ENCODE assay signal across 26 mouse cellular contexts in the genomic region with DNA sequence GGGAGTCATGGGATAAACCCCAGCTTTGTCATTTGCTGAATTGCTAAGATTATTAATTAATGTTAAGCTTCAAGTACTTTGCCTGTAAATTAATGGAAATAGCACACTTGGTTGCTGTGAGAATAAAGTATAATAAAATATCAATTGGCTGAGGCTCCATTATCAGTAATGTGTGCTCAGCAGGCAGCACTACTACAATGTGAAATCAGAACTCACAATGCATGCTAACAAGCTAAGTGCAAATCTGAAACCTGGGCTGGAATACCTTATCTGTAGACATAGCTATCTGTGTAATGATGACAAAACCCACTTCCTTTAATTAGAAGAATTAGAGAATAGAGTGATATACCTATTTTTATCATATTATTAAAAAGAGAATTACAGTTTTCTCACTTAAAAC.
DNase-seq lines count a peak whose midpoint lies in the region; ATAC-seq and TF ChIP-seq lines count a peak whose summit lies in the region.
"Had no signal": no experiment of that assay in that cellular context is flagged by ENCODE, and none has a peak within 500 bp of the region (broad histone marks: within the 10 kb centered on the region; RNA-seq: fewer than 3 reads in every experiment).

No protein-coding gene starts in this region.

- TF ChIP-seq POLR2A in brain, embryonic 14.5 days (IDR thresholded peaks at IDR 0.05; ENCODE audit: borderline replicate concordance, extremely low read depth, insufficient read depth, insufficient read length, poor library complexity, severe bottlenecking), result no peak

- H3K27ac ChIP-seq in hindbrain, embryonic 13.5 days, result no peak overlapping the region
- H3K27ac ChIP-seq in hindbrain, embryonic 12.5 days, result no peak overlapping the region
- no peak overlapping the region for H3K27ac ChIP-seq in midbrain, embryonic 15.5 days
- H3K27ac ChIP-seq in midbrain, embryonic 11.5 days (ENCODE audit: low read depth, low read length), result no peak overlapping the region
- no peak overlapping the region for H3K27ac ChIP-seq in hindbrain, postnatal 0 days
- H3K27ac ChIP-seq: embryonic facial prominence, embryonic 12.5 days; embryonic facial prominence, embryonic 15.5 days; forebrain, embryonic 12.5 days; heart, embryonic 10.5 days; heart, embryonic 13.5 days had no signal

- no peak overlapping the region for H3K4me2 ChIP-seq in hindbrain, embryonic 13.5 days
- H3K4me2 ChIP-seq in hindbrain, embryonic 12.5 days (replicated peaks), result no peak overlapping the region
- H3K4me2 ChIP-seq in midbrain, embryonic 15.5 days, result no peak overlapping the region
- no peak overlapping the region for H3K4me2 ChIP-seq in midbrain, embryonic 11.5 days
- no peak overlapping the region for H3K4me2 ChIP-seq in hindbrain, postnatal 0 days (ENCODE audit: low read depth, low read length)
- H3K4me2 ChIP-seq: embryonic facial prominence, embryonic 12.5 days; embryonic facial prominence, embryonic 15.5 days; forebrain, embryonic 12.5 days; heart, embryonic 13.5 days had no signal

- H3K9ac ChIP-seq in hindbrain, embryonic 13.5 days, result no peak overlapping the region
- H3K9ac ChIP-seq in hindbrain, embryonic 12.5 days, result no peak overlapping the region
- H3K9ac ChIP-seq in midbrain, embryonic 15.5 days, result no peak overlapping the region
- no peak overlapping the region for H3K9ac ChIP-seq in midbrain, embryonic 11.5 days (ENCODE audit: low read length)
- H3K9ac ChIP-seq in hindbrain, postnatal 0 days (replicated peaks; ENCODE audit: low read length), result no peak overlapping the region
- H3K9ac ChIP-seq: embryonic facial prominence, embryonic 12.5 days; embryonic facial prominence, embryonic 15.5 days; forebrain, embryonic 12.5 days; heart, embryonic 13.5 days had no signal

- H3K4me1 ChIP-seq in hindbrain, embryonic 13.5 days (replicated peaks), result no peaks in the 10 kb centered on the region
- no peaks in the 10 kb centered on the region for H3K4me1 ChIP-seq in hindbrain, embryonic 12.5 days
- H3K4me1 ChIP-seq in midbrain, embryonic 15.5 days, result no peaks in the 10 kb centered on the region
- H3K4me1 ChIP-seq in midbrain, embryonic 11.5 days (ENCODE audit: control insufficient read depth, insufficient read depth, low read length), result no peaks in the 10 kb centered on the region
- no peaks in the 10 kb centered on the region for H3K4me1 ChIP-seq in hindbrain, postnatal 0 days (ENCODE audit: insufficient read depth, low read length)
- H3K4me1 ChIP-seq: embryonic facial prominence, embryonic 12.5 days; embryonic facial prominence, embryonic 15.5 days; forebrain, embryonic 12.5 days; heart, embryonic 10.5 days; heart, embryonic 13.5 days had no signal

- H3K9me3 ChIP-seq in hindbrain, embryonic 13.5 days, result no peaks in the 10 kb centered on the region
- no peaks in the 10 kb centered on the region for H3K9me3 ChIP-seq in hindbrain, embryonic 12.5 days (replicated peaks)
- H3K9me3 ChIP-seq in midbrain, embryonic 15.5 days, result no peaks in the 10 kb centered on the region
- no peaks in the 10 kb centered on the region for H3K9me3 ChIP-seq in midbrain, embryonic 11.5 days (ENCODE audit: control insufficient read depth, low read length)
- no peaks in the 10 kb centered on the region for H3K9me3 ChIP-seq in hindbrain, postnatal 0 days (ENCODE audit: low read length)
- H3K9me3 ChIP-seq: embryonic facial prominence, embryonic 12.5 days; embryonic facial prominence, embryonic 15.5 days; forebrain, embryonic 12.5 days; heart, embryonic 10.5 days; heart, embryonic 13.5 days had no signal

- DNase-seq in midbrain, embryonic 11.5 days (ENCODE audit: low spot score, missing footprints), result no peak
- peak; percentile 14 for DNase-seq in brain, embryonic 14.5 days (ENCODE audit: low read depth)
- peak; percentile 4 for DNase-seq in hindbrain, postnatal 0 days (ENCODE audit: low spot score)
- DNase-seq in kidney, adult 8-10 months, result no peak
- DNase-seq in adrenal gland, postnatal 14 days, result no peak
- DNase-seq: adrenal gland, adult 8-10 months; adrenal gland, postnatal 36 days; cerebellum, adult 11 months; cerebellum, adult 2 months; cerebellum, adult 9-11 months; cerebellum, postnatal 25 days; gastrocnemius, postnatal 25 days; heart, adult 18-20 months; heart, postnatal 14 days; heart, postnatal 4 days had no signal

- H3K27me3 ChIP-seq in hindbrain, embryonic 13.5 days, result no peaks in the 10 kb centered on the region
- H3K27me3 ChIP-seq in hindbrain, embryonic 12.5 days, result no peaks in the 10 kb centered on the region
- H3K27me3 ChIP-seq in midbrain, embryonic 15.5 days (replicated peaks), result no peaks in the 10 kb centered on the region
- no peaks in the 10 kb centered on the region for H3K27me3 ChIP-seq in midbrain, embryonic 11.5 days (ENCODE audit: control insufficient read depth, insufficient read depth, low read length)
- no peaks in the 10 kb centered on the region for H3K27me3 ChIP-seq in hindbrain, postnatal 0 days (ENCODE audit: insufficient read depth, low read length)
- H3K27me3 ChIP-seq: embryonic facial prominence, embryonic 12.5 days; embryonic facial prominence, embryonic 15.5 days; forebrain, embryonic 12.5 days; heart, embryonic 13.5 days had no signal

- TF ChIP-seq CTCF in brain, embryonic 14.5 days (IDR thresholded peaks at IDR 0.05; ENCODE audit: borderline replicate concordance, extremely low read depth, insufficient read depth, insufficient read length), result no peak
- no peak for TF ChIP-seq CTCF in hindbrain, postnatal 0 days (IDR thresholded peaks at IDR 0.05; ENCODE audit: low read depth)

- no peak overlapping the region for H3K4me3 ChIP-seq in hindbrain, embryonic 13.5 days
- H3K4me3 ChIP-seq in hindbrain, embryonic 12.5 days, result no peak overlapping the region
- H3K4me3 ChIP-seq in midbrain, embryonic 15.5 days, result no peak overlapping the region
- H3K4me3 ChIP-seq in midbrain, embryonic 11.5 days (ENCODE audit: low read depth, low read length), result no peak overlapping the region
- H3K4me3 ChIP-seq in hindbrain, postnatal 0 days (ENCODE audit: low read length), result no peak overlapping the region
- H3K4me3 ChIP-seq: embryonic facial prominence, embryonic 12.5 days; embryonic facial prominence, embryonic 15.5 days; forebrain, embryonic 12.5 days; heart, embryonic 10.5 days; heart, embryonic 13.5 days had no signal

- H3K36me3 ChIP-seq in hindbrain, embryonic 13.5 days, result no peaks in the 10 kb centered on the region
- no peaks in the 10 kb centered on the region for H3K36me3 ChIP-seq in hindbrain, embryonic 12.5 days
- H3K36me3 ChIP-seq in midbrain, embryonic 15.5 days (replicated peaks), result no peaks in the 10 kb centered on the region
- H3K36me3 ChIP-seq in midbrain, embryonic 11.5 days (ENCODE audit: control insufficient read depth, insufficient read depth, low read length), result no peaks in the 10 kb centered on the region
- no peaks in the 10 kb centered on the region for H3K36me3 ChIP-seq in hindbrain, postnatal 0 days (ENCODE audit: insufficient read depth, low read length)
- H3K36me3 ChIP-seq: embryonic facial prominence, embryonic 12.5 days; embryonic facial prominence, embryonic 15.5 days; forebrain, embryonic 12.5 days; heart, embryonic 10.5 days; heart, embryonic 13.5 days had no signal

- peak; percentile 47; the same call in 1 of the 2 replicates for ATAC-seq in hindbrain, embryonic 13.5 days (ENCODE audit: low FRiP score)
- no peak for ATAC-seq in hindbrain, embryonic 12.5 days (ENCODE audit: low FRiP score)
- 0 out of 2 replicates have a peak, but pooled peaks have one; percentile 45 for ATAC-seq in midbrain, embryonic 15.5 days (replicated peaks)
- ATAC-seq in midbrain, embryonic 11.5 days (ENCODE audit: low FRiP score), result no peak
- ATAC-seq in hindbrain, postnatal 0 days, result no peak
- ATAC-seq: activated CD4-positive, CD25-positive, alpha-beta regulatory T cell, adult 4 months; CD4-positive, CD25-positive, alpha-beta regulatory T cell, adult 4 months; intestine, postnatal 0 days had no signal

Comparison
In these comparisons a context has a peak if more than half of its experiments do, and no peak if none do; other contexts are left out.
1. ATAC-seq: peak in hindbrain, embryonic 13.5 days (single experiment) and midbrain, embryonic 15.5 days (single experiment); none in hindbrain, embryonic 12.5 days (single experiment), midbrain, embryonic 11.5 days (single experiment) and hindbrain, postnatal 0 days (single experiment).
2. DNase-seq: peak in brain, embryonic 14.5 days (single experiment) and hindbrain, postnatal 0 days (single experiment); none in midbrain, embryonic 11.5 days (single experiment), kidney, adult 8-10 months (0 of 2) and adrenal gland, postnatal 14 days (single experiment).